Mouse (Mus musculus): Measurements from ENCODE around the gene Tmem243. TPM values are rescaled to one million over a fixed set of nuclear protein-coding genes. Genes with fewer than 3 reads are reported as not detected.

The Tmem243 gene
- polyA plus RNA-seq (2012; rRNA removed) (7.5 and 8.0 TPM in 2 replicates), polyA plus RNA-seq (2014; fragmentation: Nextera tagmentation; extraction: Ambion mirVana) (16.5 and 20.0 TPM in 2 replicates)

DNA sequence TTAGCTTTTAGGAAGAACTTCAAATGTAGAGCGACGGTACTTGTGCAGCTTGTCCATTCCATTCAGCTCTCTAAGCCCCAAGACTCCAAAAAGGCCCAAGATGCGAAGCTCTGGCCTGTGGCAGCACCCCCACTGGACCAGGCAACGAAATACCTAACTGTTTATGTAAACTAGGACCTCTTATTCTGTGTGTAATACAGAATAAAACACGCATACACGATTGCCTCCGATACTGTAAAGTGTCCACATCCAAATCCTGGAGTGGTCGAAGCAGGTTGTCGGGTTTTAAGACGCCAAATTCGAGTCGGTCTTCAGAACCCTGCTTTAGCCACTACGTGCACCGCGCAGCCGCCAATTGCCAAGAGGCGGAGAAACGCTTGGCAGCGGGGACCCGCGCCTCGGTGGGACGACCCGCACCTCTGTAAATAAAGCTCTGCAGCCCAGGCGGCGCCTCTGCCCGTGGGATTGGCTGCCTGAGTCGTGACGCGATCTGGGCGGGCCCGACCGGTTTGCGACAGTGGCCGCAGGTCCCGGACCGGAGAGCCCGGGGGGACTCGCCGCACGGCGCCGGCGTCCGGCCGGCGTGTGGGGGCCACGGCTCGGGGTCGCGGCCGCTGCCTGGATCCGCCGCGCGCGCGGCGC, at the start of gene Tmem243:
TSS of gene Tmem243 (plus strand) at position 462 of the 642 bp plus-strand sequence.
- no peak within 1 kb of the TSS for H3K27ac ChIP-seq (replicated peaks; ENCODE audit: low read depth, low read length)
- under 1% methylated on average over 51 of the region's 59 CpGs for WGBS
- DNase-seq (ENCODE audit: low spot score), result peak; percentile 86

GRCm38 (mm10) chr5:9056020-9056660, 44.3 kb upstream of the Tmem243 start:
- Histone ChIP-seq H3K4me1 (ENCODE audit: control insufficient read depth, insufficient read depth, low read length) (no peaks in the 10 kb centered on the region), H3K27ac (replicated peaks; ENCODE audit: low read depth, low read length) (no peak overlapping the region), H3K27me3 (ENCODE audit: control insufficient read depth, insufficient read depth, low read length) (no peaks in the 10 kb centered on the region), H3K4me3 (replicated peaks; ENCODE audit: low read length) (no peak overlapping the region), H3K4me2 (replicated peaks; ENCODE audit: low read depth, low read length, severe bottlenecking) (no peak overlapping the region), H3K36me3 (ENCODE audit: control insufficient read depth, insufficient read depth, low read length) (no peaks in the 10 kb centered on the region), H3K9me3 (ENCODE audit: control insufficient read depth, low read length) (no peaks in the 10 kb centered on the region), H3K9ac (ENCODE audit: low read depth, low read length, severe bottlenecking) (no peak overlapping the region)
- TF ChIP-seq POLR2A (IDR thresholded peaks at IDR 0.05; ENCODE audit: borderline replicate concordance, extremely low read depth, insufficient read depth, insufficient read length), result no peak
- DNase-seq (ENCODE audit: low spot score), result peak; percentile 62
- WGBS, result 33% methylated on average over 3 of the region's 3 CpGs
- ATAC-seq (ENCODE audit: low FRiP score, low read depth), result peak; percentile 65

More for the DNA sequence above, at the start of gene Tmem243:
- 0 out of 2 replicates have a peak, but pooled peaks have one; percentile 29 for TF ChIP-seq POLR2A (IDR thresholded peaks at IDR 0.05; ENCODE audit: borderline replicate concordance, extremely low read depth, insufficient read depth, insufficient read length)
- peak within 1 kb of the TSS; percentile 90 for H3K4me3 ChIP-seq (replicated peaks; ENCODE audit: low read length)
- no peaks in the 10 kb centered on the region for H3K36me3 ChIP-seq (ENCODE audit: control insufficient read depth, insufficient read depth, low read length)
- peak; percentile 94 for ATAC-seq (ENCODE audit: low FRiP score, low read depth)
- H3K9ac ChIP-seq (ENCODE audit: low read depth, low read length, severe bottlenecking), result peak within 1 kb of the TSS; percentile 79
- no peaks in the 10 kb centered on the region for H3K4me1 ChIP-seq (ENCODE audit: control insufficient read depth, insufficient read depth, low read length)
- H3K4me2 ChIP-seq (replicated peaks; ENCODE audit: low read depth, low read length, severe bottlenecking), result peak within 1 kb of the TSS; percentile 87
- no peaks in the 10 kb centered on the region for H3K27me3 ChIP-seq (ENCODE audit: control insufficient read depth, insufficient read depth, low read length)
- H3K9me3 ChIP-seq (ENCODE audit: control insufficient read depth, low read length), result peaks cover 6% of the 10 kb centered on the region; the same call in 1 of the 2 replicates

DNA sequence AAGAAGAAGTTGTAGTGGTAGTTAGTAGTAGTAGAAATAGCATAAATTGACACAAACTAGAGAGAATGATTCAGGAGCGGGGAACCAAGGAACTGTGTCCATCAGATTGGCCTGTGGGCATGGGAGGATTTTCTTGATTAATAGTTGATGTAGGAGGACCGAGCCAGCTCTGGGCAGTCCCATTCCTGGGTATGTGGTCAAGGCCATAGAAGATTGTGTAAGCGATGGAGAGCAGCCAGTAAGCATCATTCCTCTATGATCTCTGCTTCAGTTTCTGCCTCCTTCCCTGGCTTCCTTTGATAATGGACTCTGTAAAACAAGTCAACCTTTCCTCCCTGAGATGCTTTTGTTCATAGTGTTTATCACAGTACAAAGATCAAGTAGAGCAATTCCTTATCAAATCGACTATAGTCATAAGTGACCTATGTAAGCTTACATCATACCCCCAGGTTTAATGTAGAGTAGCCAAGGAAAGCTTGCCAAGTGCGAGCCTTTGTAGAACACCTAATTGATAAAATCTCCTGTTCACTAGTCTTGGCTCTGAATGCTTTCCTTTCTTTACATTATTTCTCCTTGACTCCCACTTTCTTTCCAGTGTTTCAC, 43.1 kb upstream of the Tmem243 start:
- Histone ChIP-seq H3K27ac (replicated peaks; ENCODE audit: low read depth, low read length) (no peak overlapping the region), H3K9me3 (ENCODE audit: control insufficient read depth, low read length) (no peaks in the 10 kb centered on the region), H3K4me2 (replicated peaks; ENCODE audit: low read depth, low read length, severe bottlenecking) (no peak overlapping the region), H3K9ac (ENCODE audit: low read depth, low read length, severe bottlenecking) (no peak overlapping the region), H3K4me1 (ENCODE audit: control insufficient read depth, insufficient read depth, low read length) (no peaks in the 10 kb centered on the region), H3K36me3 (ENCODE audit: control insufficient read depth, insufficient read depth, low read length) (no peaks in the 10 kb centered on the region), H3K27me3 (ENCODE audit: control insufficient read depth, insufficient read depth, low read length) (no peaks in the 10 kb centered on the region), H3K4me3 (replicated peaks; ENCODE audit: low read length) (no peak overlapping the region)
- WGBS, result 85% methylated on average over 5 of the region's 5 CpGs
- DNase-seq (ENCODE audit: low spot score) (no peak), ATAC-seq (ENCODE audit: low FRiP score, low read depth) (no peak)
- no peak for TF ChIP-seq POLR2A (IDR thresholded peaks at IDR 0.05; ENCODE audit: borderline replicate concordance, extremely low read depth, insufficient read depth, insufficient read length)

DNA sequence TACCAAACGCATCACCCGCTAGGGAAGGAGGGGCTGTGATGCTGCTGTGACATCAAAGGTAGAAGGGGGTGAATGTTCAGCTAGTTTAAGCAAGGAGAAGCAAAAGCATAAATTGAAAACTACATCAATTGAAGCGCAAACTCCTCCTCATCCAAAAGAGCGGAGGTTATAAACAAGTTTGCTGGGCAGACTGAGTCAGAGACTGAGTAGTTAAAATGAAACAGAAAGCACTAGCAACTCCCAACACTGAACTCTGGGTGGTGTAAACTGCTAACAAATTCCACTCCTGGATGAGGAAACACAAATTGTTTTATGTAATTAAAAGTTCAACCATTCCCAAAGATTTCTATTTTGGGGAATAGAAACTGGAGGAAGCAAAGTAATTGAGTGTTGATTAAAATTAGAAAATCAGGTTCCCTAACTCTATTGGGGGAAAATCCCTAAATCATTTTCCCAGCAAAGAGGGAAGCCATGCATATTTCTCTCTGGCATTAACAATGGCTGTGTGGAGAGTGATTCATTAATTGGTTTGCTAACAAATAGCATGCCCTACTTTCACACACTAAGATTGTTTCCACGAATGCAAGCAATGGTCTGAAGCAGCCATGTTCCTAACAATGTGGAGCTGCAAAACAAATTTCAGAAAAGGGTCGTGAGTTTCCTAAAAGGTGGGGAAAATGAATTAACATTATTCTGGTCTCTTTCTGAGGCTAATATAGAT, 41.0 kb upstream of the Tmem243 start:
- Histone ChIP-seq H3K4me1 (ENCODE audit: control insufficient read depth, insufficient read depth, low read length) (no peaks in the 10 kb centered on the region), H3K4me3 (replicated peaks; ENCODE audit: low read length) (no peak overlapping the region), H3K27ac (replicated peaks; ENCODE audit: low read depth, low read length) (no peak overlapping the region), H3K36me3 (ENCODE audit: control insufficient read depth, insufficient read depth, low read length) (no peaks in the 10 kb centered on the region), H3K27me3 (ENCODE audit: control insufficient read depth, insufficient read depth, low read length) (no peaks in the 10 kb centered on the region), H3K9ac (ENCODE audit: low read depth, low read length, severe bottlenecking) (no peak overlapping the region), H3K9me3 (ENCODE audit: control insufficient read depth, low read length) (no peaks in the 10 kb centered on the region), H3K4me2 (replicated peaks; ENCODE audit: low read depth, low read length, severe bottlenecking) (no peak overlapping the region)
- 71% methylated on average over 6 of the region's 6 CpGs for WGBS
- DNase-seq (ENCODE audit: low spot score), result no peak
- no peak for ATAC-seq (ENCODE audit: low FRiP score, low read depth)
- TF ChIP-seq POLR2A (IDR thresholded peaks at IDR 0.05; ENCODE audit: borderline replicate concordance, extremely low read depth, insufficient read depth, insufficient read length), result no peak

DNA sequence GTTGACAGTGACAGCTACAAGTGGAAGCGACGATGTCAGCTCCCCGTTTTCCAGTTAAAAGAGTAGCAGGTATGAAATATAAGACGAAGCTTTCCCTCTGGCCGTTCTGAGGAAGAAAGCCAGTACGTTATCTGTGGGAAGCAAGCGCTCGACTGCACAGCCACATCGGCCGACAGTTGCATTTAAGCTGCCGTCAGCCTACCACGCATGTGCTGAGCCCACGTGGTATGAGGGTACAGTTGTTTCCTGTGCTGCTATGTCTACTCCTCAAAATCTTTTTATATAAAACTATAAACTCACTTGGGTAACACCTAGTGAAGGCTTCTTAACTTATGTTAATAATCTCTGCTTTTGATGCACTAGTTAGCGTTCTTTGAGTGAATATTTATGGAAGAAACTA, 40.2 kb upstream of the Tmem243 start:
- Histone ChIP-seq H3K9ac (ENCODE audit: low read depth, low read length, severe bottlenecking) (no peak overlapping the region), H3K9me3 (ENCODE audit: control insufficient read depth, low read length) (no peaks in the 10 kb centered on the region), H3K27ac (replicated peaks; ENCODE audit: low read depth, low read length) (no peak overlapping the region), H3K27me3 (ENCODE audit: control insufficient read depth, insufficient read depth, low read length) (no peaks in the 10 kb centered on the region), H3K36me3 (ENCODE audit: control insufficient read depth, insufficient read depth, low read length) (no peaks in the 10 kb centered on the region), H3K4me1 (ENCODE audit: control insufficient read depth, insufficient read depth, low read length) (no peaks in the 10 kb centered on the region), H3K4me2 (replicated peaks; ENCODE audit: low read depth, low read length, severe bottlenecking) (no peak overlapping the region), H3K4me3 (replicated peaks; ENCODE audit: low read length) (no peak overlapping the region)
- WGBS, result 85% methylated on average over 14 of the region's 14 CpGs
- ATAC-seq (ENCODE audit: low FRiP score, low read depth), result no peak
- TF ChIP-seq POLR2A (IDR thresholded peaks at IDR 0.05; ENCODE audit: borderline replicate concordance, extremely low read depth, insufficient read depth, insufficient read length), result no peak
- no peak for DNase-seq (ENCODE audit: low spot score)

Measured in limb, embryonic 14.5 days (tissue).